Mouse (Mus musculus): Measurements from ENCODE around the gene Dctn2. TPM values are rescaled to one million over a fixed set of nuclear protein-coding genes. Genes with fewer than 3 reads are reported as not detected.

Dctn2 gene
- polyA plus RNA-seq, 1 experiment: 200 TPM

GRCm38 (mm10) chr10:127286194-127286593, 20.0 kb downstream of the Dctn2 start:
- Histone ChIP-seq H3K4me1 (replicated peaks; ENCODE audit: control insufficient read depth, insufficient read depth, low read length) (peaks cover 22% of the 10 kb centered on the region), H3K27ac (ENCODE audit: control insufficient read depth, insufficient read depth, low read length) (no peak overlapping the region), H3K4me3 (ENCODE audit: control insufficient read depth, insufficient read depth, low read length) (no peak overlapping the region), H3K27me3 (ENCODE audit: control insufficient read depth, insufficient read depth, low read length) (no peaks in the 10 kb centered on the region), H3K36me3 (ENCODE audit: control insufficient read depth, insufficient read depth, low read length) (peaks cover 48% of the 10 kb centered on the region)
- TF ChIP-seq CTCF (IDR thresholded peaks at IDR 0.05; ENCODE audit: borderline replicate concordance, control insufficient read depth, extremely low read depth, insufficient read depth, low read length, poor library complexity) (no peak), POLR2A (IDR thresholded peaks at IDR 0.05; ENCODE audit: control insufficient read depth, extremely low read depth, insufficient read depth, low read length, poor library complexity) (no peak)
- no peak for DNase-seq
- WGBS: 92% methylated on average over 7 of the region's 7 CpGs

GRCm38 (mm10) chr10:127286730-127287129, 20.6 kb downstream of the Dctn2 start:
- no peak overlapping the region for H3K27ac ChIP-seq (ENCODE audit: control insufficient read depth, insufficient read depth, low read length)
- H3K4me1 ChIP-seq (replicated peaks; ENCODE audit: control insufficient read depth, insufficient read depth, low read length): peaks cover 25% of the 10 kb centered on the region
- H3K27me3 ChIP-seq (ENCODE audit: control insufficient read depth, insufficient read depth, low read length): no peaks in the 10 kb centered on the region
- no peak for TF ChIP-seq POLR2A (IDR thresholded peaks at IDR 0.05; ENCODE audit: control insufficient read depth, extremely low read depth, insufficient read depth, low read length, poor library complexity)
- TF ChIP-seq CTCF (IDR thresholded peaks at IDR 0.05; ENCODE audit: borderline replicate concordance, control insufficient read depth, extremely low read depth, insufficient read depth, low read length, poor library complexity): no peak
- peaks cover 42% of the 10 kb centered on the region for H3K36me3 ChIP-seq (ENCODE audit: control insufficient read depth, insufficient read depth, low read length)
- H3K4me3 ChIP-seq (ENCODE audit: control insufficient read depth, insufficient read depth, low read length): no peak overlapping the region
- DNase-seq: peak; percentile 17
- WGBS: 72% methylated on average over 7 of the region's 7 CpGs

DNA sequence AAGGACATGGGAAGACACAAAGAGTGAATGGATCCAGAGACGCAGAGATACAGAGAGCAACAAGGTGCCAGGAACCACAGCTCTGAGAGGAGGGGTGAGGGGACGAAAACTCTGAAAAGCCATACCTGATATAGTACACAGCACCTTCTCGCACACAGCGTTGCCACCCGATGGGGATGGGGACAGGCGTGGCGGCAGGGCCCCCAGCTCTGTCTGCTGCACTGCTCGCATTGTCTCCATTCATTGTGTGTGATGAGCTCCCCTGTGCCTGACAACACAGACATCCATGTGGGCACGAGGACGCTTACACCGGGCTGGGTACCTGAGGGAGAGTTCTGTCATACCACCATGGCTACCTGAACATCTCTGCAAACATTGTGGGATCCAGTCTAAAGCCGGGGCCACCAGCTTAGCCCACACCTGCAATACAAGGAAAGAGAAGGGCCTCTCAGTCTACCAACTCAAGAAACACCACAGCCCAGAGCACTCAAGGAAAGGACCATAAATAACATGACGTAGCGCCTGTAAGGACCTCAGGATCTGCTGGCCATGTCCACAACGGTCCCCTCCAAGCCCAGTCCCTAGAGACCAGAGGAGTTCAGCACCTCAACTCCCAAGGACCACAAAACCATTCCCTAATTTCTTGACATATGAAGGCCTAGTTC, 21.2 kb downstream of the Dctn2 start:
- Histone ChIP-seq H3K4me3 (ENCODE audit: control insufficient read depth, insufficient read depth, low read length) (no peak overlapping the region), H3K27ac (ENCODE audit: control insufficient read depth, insufficient read depth, low read length) (no peak overlapping the region; the same call in 1 of the 2 replicates), H3K27me3 (ENCODE audit: control insufficient read depth, insufficient read depth, low read length) (no peaks in the 10 kb centered on the region), H3K4me1 (replicated peaks; ENCODE audit: control insufficient read depth, insufficient read depth, low read length) (peaks cover 25% of the 10 kb centered on the region), H3K36me3 (ENCODE audit: control insufficient read depth, insufficient read depth, low read length) (peaks cover 35% of the 10 kb centered on the region)
- TF ChIP-seq POLR2A (IDR thresholded peaks at IDR 0.05; ENCODE audit: control insufficient read depth, extremely low read depth, insufficient read depth, low read length, poor library complexity): no peak
- TF ChIP-seq CTCF (IDR thresholded peaks at IDR 0.05; ENCODE audit: borderline replicate concordance, control insufficient read depth, extremely low read depth, insufficient read depth, low read length, poor library complexity): no peak
- WGBS: 71% methylated on average over 15 of the region's 15 CpGs
- DNase-seq: no peak

- H3K27ac ChIP-seq (ENCODE audit: control insufficient read depth, insufficient read depth, low read length): peak overlapping the region; percentile 54
Measured at GRCm38 (mm10) chr10:127287936-127288293, 21.7 kb downstream of the Dctn2 start.

GRCm38 (mm10) chr10:127288328-127288799, 22.2 kb downstream of the Dctn2 start:
- DNase-seq: peak; percentile 60
- Histone ChIP-seq H3K27ac (ENCODE audit: control insufficient read depth, insufficient read depth, low read length) (peak overlapping the region; percentile 54), H3K4me3 (ENCODE audit: control insufficient read depth, insufficient read depth, low read length) (peak overlapping the region; percentile 70), H3K27me3 (ENCODE audit: control insufficient read depth, insufficient read depth, low read length) (no peaks in the 10 kb centered on the region), H3K36me3 (ENCODE audit: control insufficient read depth, insufficient read depth, low read length) (peaks cover 26% of the 10 kb centered on the region), H3K4me1 (replicated peaks; ENCODE audit: control insufficient read depth, insufficient read depth, low read length) (peaks cover 25% of the 10 kb centered on the region)
- under 1% methylated on average over 23 of the region's 28 CpGs for WGBS
- no peak for TF ChIP-seq POLR2A (IDR thresholded peaks at IDR 0.05; ENCODE audit: control insufficient read depth, extremely low read depth, insufficient read depth, low read length, poor library complexity)
- TF ChIP-seq CTCF (IDR thresholded peaks at IDR 0.05; ENCODE audit: borderline replicate concordance, control insufficient read depth, extremely low read depth, insufficient read depth, low read length, poor library complexity): peak; percentile 34; the same call in 1 of the 2 replicates

More at GRCm38 (mm10) chr10:127287936-127288293, 21.7 kb downstream of the Dctn2 start:
- TF ChIP-seq POLR2A (IDR thresholded peaks at IDR 0.05; ENCODE audit: control insufficient read depth, extremely low read depth, insufficient read depth, low read length, poor library complexity) (no peak), CTCF (IDR thresholded peaks at IDR 0.05; ENCODE audit: borderline replicate concordance, control insufficient read depth, extremely low read depth, insufficient read depth, low read length, poor library complexity) (no peak)
- Histone ChIP-seq H3K4me3 (ENCODE audit: control insufficient read depth, insufficient read depth, low read length) (peak overlapping the region; percentile 70), H3K36me3 (ENCODE audit: control insufficient read depth, insufficient read depth, low read length) (peaks cover 30% of the 10 kb centered on the region), H3K4me1 (replicated peaks; ENCODE audit: control insufficient read depth, insufficient read depth, low read length) (peaks cover 25% of the 10 kb centered on the region), H3K27me3 (ENCODE audit: control insufficient read depth, insufficient read depth, low read length) (no peaks in the 10 kb centered on the region)
- 4% methylated on average over 3 of the region's 3 CpGs for WGBS
- DNase-seq: no peak

GRCm38 (mm10) chr10:127288800-127289572, 22.8 kb downstream of the Dctn2 start, which contains the start of gene Mbd6:
Gene Mbd6 (minus strand): TSS chr10:127289018.
- under 1% methylated on average over 59 of the region's 65 CpGs for WGBS
- Histone ChIP-seq H3K27ac (ENCODE audit: control insufficient read depth, insufficient read depth, low read length) (peak within 1 kb of the TSS; percentile 94), H3K4me1 (replicated peaks; ENCODE audit: control insufficient read depth, insufficient read depth, low read length) (peaks cover 25% of the 10 kb centered on the region), H3K4me3 (ENCODE audit: control insufficient read depth, insufficient read depth, low read length) (peak within 1 kb of the TSS; percentile 70), H3K27me3 (ENCODE audit: control insufficient read depth, insufficient read depth, low read length) (no peaks in the 10 kb centered on the region), H3K36me3 (ENCODE audit: control insufficient read depth, insufficient read depth, low read length) (peaks cover 25% of the 10 kb centered on the region)
- peak; percentile 89 for DNase-seq
- TF ChIP-seq POLR2A (IDR thresholded peaks at IDR 0.05; ENCODE audit: control insufficient read depth, extremely low read depth, insufficient read depth, low read length, poor library complexity): peak; percentile 59; the same call in 1 of the 2 replicates
- no peak for TF ChIP-seq CTCF (IDR thresholded peaks at IDR 0.05; ENCODE audit: borderline replicate concordance, control insufficient read depth, extremely low read depth, insufficient read depth, low read length, poor library complexity)

Data from thymus, adult 2 months (tissue).